Mouse (Mus musculus) midbrain, postnatal 0 days (tissue): ENCODE data around the gene Wnt16. TPM values are rescaled to one million over a fixed set of nuclear protein-coding genes. Genes with fewer than 3 reads are reported as not detected.
A peak's percentile ranks its signal among the peaks of the same experiment; 100 is the strongest.

ENCODE experiments used
- ATAC-seq: fragments of 200-750 bp; cut with Nextera tagmentation; 2 replicates; pipeline ENCODE4 v1.8.0; 2017; ENCODE audit warnings: moderate number of reproducible peaks, mild to moderate bottlenecking, moderate TSS enrichment, moderate library complexity; ENCODE audit not compliant: low FRiP score
- DNase-seq: peaks from one replicate; pipeline ENCODE4 v3.0.0-alpha.2; 2015; ENCODE audit warnings: low spot score
- H3K27ac ChIP-seq: fragments of 300-500 bp; sonication (generic); 2 replicates; pipeline ENCODE4 v1.5.1; 2014; ENCODE audit warnings: low read depth, mild to moderate bottlenecking, low read length, mixed read lengths
- H3K27me3 ChIP-seq: fragments of 300-500 bp; sonication (generic); 2 replicates; pipeline ENCODE4 v1.6.1; 2014; ENCODE audit warnings: low read length, control low read depth, mixed read lengths; ENCODE audit not compliant: insufficient read depth
- H3K36me3 ChIP-seq: fragments of 300-500 bp; sonication (generic); 2 replicates; pipeline ENCODE4 v1.6.1; 2014; ENCODE audit warnings: low read length, control low read depth, mixed read lengths; ENCODE audit not compliant: insufficient read depth
- H3K4me1 ChIP-seq: fragments of 300-500 bp; sonication (generic); 2 replicates; pipeline ENCODE4 v1.6.1; 2014; ENCODE audit warnings: mild to moderate bottlenecking, control low read depth, antibody characterized with exemption, low read length, mixed read lengths; ENCODE audit not compliant: insufficient read depth
- H3K4me2 ChIP-seq: fragments of 300-500 bp; sonication (generic); 2 replicates; pipeline ENCODE4 v1.6.1; 2014; ENCODE audit warnings: low read depth, mild to moderate bottlenecking, low read length, mixed read lengths; ENCODE audit not compliant: poor library complexity, severe bottlenecking
- H3K4me3 ChIP-seq: fragments of 300-500 bp; sonication (generic); 2 replicates; pipeline ENCODE4 v1.5.1; 2014; ENCODE audit warnings: low read depth, mild to moderate bottlenecking, low read length, moderate library complexity
- H3K9ac ChIP-seq: fragments of 300-500 bp; sonication (generic); replicated peaks from 2 replicates; pipeline ENCODE4 v1.6.1; 2014; ENCODE audit warnings: mild to moderate bottlenecking, low read length, moderate library complexity, mixed read lengths; ENCODE audit not compliant: poor library complexity, severe bottlenecking
- H3K9me3 ChIP-seq: fragments of 300-500 bp; sonication (generic); 2 replicates; pipeline ENCODE4 v1.6.1; 2016; ENCODE audit warnings: low read length, control low read depth
- CTCF ChIP-seq: IDR thresholded peaks from 2 replicates; pipeline ENCODE4 v1.5.1; 2016; ENCODE audit warnings: antibody characterized with exemption, mild to moderate bottlenecking
- WGBS: fragments of 180-500 bp; shearing (Covaris S2); extraction: QIAGEN DNeasy Blood & Tissue Kit; methylation state at CpG from one replicate; pipeline ENCODE4 v1.1.7; 2014; 5-methylcytosine and 5-hydroxymethylcytosine counted together
- polyA plus RNA-seq: library from polyadenylated mRNA; unstranded; fragments of >200 nt; fragmentation: Nextera tagmentation; extraction: Ambion mirVana; gene quantifications from 2 replicates; pipeline ENCODE4 v1.2.1, GENCODE M21; 2015
- total RNA-seq: library from RNA; depleted of rRNA; stranded (reverse); fragments of >200 nt; gene quantifications from 2 replicates; pipeline ENCODE4 v1.2.3, GENCODE M21; 2014

Gene Wnt16
- total and polyA plus RNA-seq, 2 experiments from 2014 or later, result 0.75 to 2.0 TPM

DNA sequence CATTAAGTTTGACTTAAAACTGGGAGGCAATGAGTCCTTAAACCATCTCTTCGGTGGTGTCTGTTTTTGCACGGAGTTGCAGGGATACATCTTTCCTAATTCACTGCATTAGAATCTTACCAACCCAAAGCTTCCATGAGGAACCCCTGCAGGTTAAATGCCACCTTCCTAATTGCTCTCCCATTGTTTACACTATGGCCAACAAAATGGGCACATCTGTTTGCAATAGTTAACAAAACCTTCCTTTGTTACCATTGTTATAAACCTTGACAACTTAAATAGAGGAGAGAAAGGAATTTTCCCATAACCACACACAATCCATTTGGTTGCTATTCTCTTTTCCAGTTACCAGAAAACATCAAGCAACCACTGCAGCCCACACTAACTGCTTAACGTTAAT is 5.9 kb downstream of the Wnt16 start:
- no peak for TF ChIP-seq CTCF
- Histone ChIP-seq H3K27me3 (peaks cover 17% of the 10 kb centered on the region), H3K36me3 (no peaks in the 10 kb centered on the region), H3K9me3 (no peaks in the 10 kb centered on the region), H3K27ac (no peak overlapping the region), H3K4me1 (no peaks in the 10 kb centered on the region), H3K4me3 (no peak overlapping the region), H3K9ac (no peak overlapping the region), H3K4me2 (no peak overlapping the region)
- 38% methylated on average over 3 of the region's 3 CpGs for WGBS
- ATAC-seq, result no peak
- DNase-seq, result no peak

- no peak for TF ChIP-seq CTCF
Measured at GRCm38 (mm10) chr6:22297028-22297427, 9.0 kb downstream of the Wnt16 start.

DNA sequence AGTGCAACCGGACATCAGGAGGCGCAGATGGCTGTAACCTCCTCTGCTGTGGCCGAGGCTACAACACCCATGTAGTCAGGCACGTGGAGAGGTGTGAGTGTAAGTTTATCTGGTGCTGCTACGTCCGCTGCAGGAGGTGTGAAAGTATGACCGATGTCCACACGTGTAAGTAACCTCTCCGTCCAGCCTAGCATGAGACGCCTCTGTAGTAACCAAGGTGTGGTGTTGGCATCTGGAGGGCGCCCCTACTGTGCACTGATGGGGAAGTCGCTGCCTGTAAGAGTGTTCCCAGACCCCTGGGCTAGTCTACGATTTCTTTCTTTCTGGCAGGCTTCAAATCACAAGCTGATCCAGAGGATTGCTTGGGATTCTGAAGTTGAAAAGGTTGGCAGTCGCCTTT is 10.0 kb downstream of the Wnt16 start:
- no peaks in the 10 kb centered on the region for H3K9me3 ChIP-seq
- WGBS, result 63% methylated on average over 14 of the region's 14 CpGs
- no peaks in the 10 kb centered on the region for H3K36me3 ChIP-seq
- ATAC-seq, result no peak
- no peak overlapping the region for H3K4me3 ChIP-seq
- no peak overlapping the region for H3K4me2 ChIP-seq
- no peaks in the 10 kb centered on the region for H3K4me1 ChIP-seq
- no peak overlapping the region for H3K9ac ChIP-seq
- 0 out of 2 replicates have a peak, but pooled peaks cover 3% of the 10 kb centered on the region for H3K27me3 ChIP-seq
- TF ChIP-seq CTCF, result no peak
- H3K27ac ChIP-seq, result no peak overlapping the region
- no peak for DNase-seq

More at GRCm38 (mm10) chr6:22297028-22297427, 9.0 kb downstream of the Wnt16 start:
- no peak overlapping the region for H3K4me3 ChIP-seq
- ATAC-seq, result no peak
- H3K27ac ChIP-seq, result no peak overlapping the region
- H3K36me3 ChIP-seq, result no peaks in the 10 kb centered on the region
- H3K4me2 ChIP-seq, result no peak overlapping the region
- no peaks in the 10 kb centered on the region for H3K4me1 ChIP-seq
- no peak overlapping the region for H3K9ac ChIP-seq
- no peaks in the 10 kb centered on the region for H3K9me3 ChIP-seq
- 87% methylated on average over 6 of the region's 6 CpGs for WGBS
- H3K27me3 ChIP-seq, result peaks cover 3% of the 10 kb centered on the region; the same call in 1 of the 2 replicates
- no peak for DNase-seq

DNA sequence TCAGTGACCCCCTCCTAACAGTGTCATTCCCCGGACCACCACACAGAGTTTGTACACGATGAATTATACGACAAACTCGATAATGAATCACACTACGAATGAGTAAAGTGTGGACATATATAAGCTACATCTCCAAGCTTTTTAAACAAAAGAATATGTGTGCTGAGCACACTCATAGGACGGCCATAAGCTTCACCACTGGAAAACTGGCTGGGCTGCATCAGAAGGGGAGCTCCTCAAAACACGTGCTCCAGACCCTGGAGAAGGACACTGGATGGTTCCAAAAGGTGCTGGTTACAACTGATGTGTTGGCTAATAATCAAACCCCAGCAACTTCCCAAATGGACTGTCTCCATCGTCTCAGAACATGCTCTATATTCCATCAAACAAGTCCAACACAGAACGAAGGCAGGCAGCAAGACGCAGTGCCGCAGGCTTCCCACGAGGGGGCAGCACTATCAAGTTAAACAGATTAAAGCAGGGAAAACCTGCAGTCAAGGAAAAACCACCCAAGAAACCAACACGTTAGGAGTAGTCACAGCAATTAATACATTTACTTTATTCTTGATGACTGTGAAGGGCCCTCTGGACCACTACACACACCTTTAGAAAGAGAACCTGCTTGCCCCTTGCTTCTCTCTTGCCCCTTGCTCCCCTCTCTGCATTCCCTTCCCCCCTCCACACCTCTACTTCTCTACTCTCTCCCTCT is 37.5 kb downstream of the Wnt16 start:
- peaks cover 7% of the 10 kb centered on the region; the same call in 1 of the 2 replicates for H3K36me3 ChIP-seq
- 57% methylated on average over 13 of the region's 13 CpGs for WGBS
- ATAC-seq, result peak; percentile 64; the same call in 1 of the 2 replicates

DNA sequence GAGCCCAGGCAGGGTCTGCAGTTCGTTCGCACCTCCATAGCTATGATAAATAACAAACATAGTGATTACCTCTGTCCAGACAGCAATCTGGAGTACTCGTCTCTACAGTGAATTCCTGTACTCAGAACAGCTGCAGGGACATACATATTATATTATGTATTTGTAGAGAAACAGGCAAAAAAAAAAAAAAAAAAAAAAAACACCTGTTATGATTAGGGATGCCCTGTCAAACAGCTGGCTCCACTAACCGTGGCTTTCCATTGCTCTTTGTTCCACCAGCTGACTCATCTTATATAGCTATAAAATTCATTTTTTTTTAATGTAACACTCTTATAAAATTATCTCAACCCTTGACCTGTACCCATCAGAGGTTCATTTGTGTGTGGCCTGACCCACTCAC is 38.3 kb downstream of the Wnt16 start:
- H3K27me3 ChIP-seq, result no peaks in the 10 kb centered on the region
- WGBS, result 90% methylated on average over 4 of the region's 4 CpGs
- H3K36me3 ChIP-seq, result 0 out of 2 replicates have a peak, but pooled peaks cover 7% of the 10 kb centered on the region
- H3K27ac ChIP-seq, result no peak overlapping the region
- H3K4me2 ChIP-seq, result no peak overlapping the region
- no peaks in the 10 kb centered on the region for H3K9me3 ChIP-seq
- no peak for DNase-seq
- ATAC-seq, result no peak
- H3K9ac ChIP-seq, result no peak overlapping the region
- no peaks in the 10 kb centered on the region for H3K4me1 ChIP-seq
- TF ChIP-seq CTCF, result no peak
- no peak overlapping the region for H3K4me3 ChIP-seq

More for the DNA sequence above, 37.5 kb downstream of the Wnt16 start:
- Histone ChIP-seq H3K9ac (no peak overlapping the region), H3K9me3 (no peaks in the 10 kb centered on the region), H3K4me2 (no peak overlapping the region), H3K4me1 (no peaks in the 10 kb centered on the region), H3K27ac (no peak overlapping the region), H3K27me3 (no peaks in the 10 kb centered on the region), H3K4me3 (no peak overlapping the region)
- DNase-seq, result peak; percentile 84
- peak; percentile 94 for TF ChIP-seq CTCF

DNA sequence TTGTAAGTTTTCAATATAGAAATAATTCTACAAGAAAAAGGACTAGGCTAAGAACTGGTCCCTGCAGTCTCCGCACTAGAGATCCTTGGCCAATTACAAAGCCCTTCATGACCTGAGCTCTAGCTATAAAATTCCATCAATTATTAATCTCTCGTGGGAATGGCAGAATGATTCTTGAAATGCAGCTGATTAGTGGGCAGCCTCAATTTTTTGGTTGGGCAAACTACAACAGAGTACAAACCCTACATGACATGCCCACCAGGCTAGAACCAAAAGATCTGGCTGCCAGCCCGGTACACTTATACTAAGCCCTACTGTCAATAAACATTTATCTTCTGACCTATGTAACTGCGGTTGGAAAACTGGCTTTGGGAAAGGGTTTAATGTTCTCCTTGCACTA is 39.1 kb downstream of the Wnt16 start:
- WGBS, result 54% methylated on average over 4 of the region's 4 CpGs
- H3K9ac ChIP-seq, result no peak overlapping the region
- H3K4me2 ChIP-seq, result no peak overlapping the region
- 0 out of 2 replicates have a peak, but pooled peaks cover 7% of the 10 kb centered on the region for H3K36me3 ChIP-seq
- H3K9me3 ChIP-seq, result no peaks in the 10 kb centered on the region
- H3K4me1 ChIP-seq, result no peaks in the 10 kb centered on the region
- TF ChIP-seq CTCF, result no peak
- H3K4me3 ChIP-seq, result no peak overlapping the region
- DNase-seq (no peak), ATAC-seq (no peak)
- no peak overlapping the region for H3K27ac ChIP-seq
- H3K27me3 ChIP-seq, result no peaks in the 10 kb centered on the region
